Comparison of ENCODE assay signal across 30 mouse cellular contexts in genomic region chr4:108400395-108400794, GRCm38 (mm10). TPM values are rescaled to one million over a fixed set of nuclear protein-coding genes. Genes with fewer than 3 reads are reported as not detected.
DNase-seq lines count a peak whose midpoint lies in the region; ATAC-seq and TF ChIP-seq lines count a peak whose summit lies in the region.
"Had no signal": no experiment of that assay in that cellular context is flagged by ENCODE, and none has a peak within 500 bp of the region (broad histone marks: within the 10 kb centered on the region; RNA-seq: fewer than 3 reads in every experiment).

No protein-coding gene starts in this region.

- H3K4me3 ChIP-seq in lung, postnatal 0 days (ENCODE audit: low read depth, low read length): no peak overlapping the region
- H3K4me3 ChIP-seq: heart, embryonic 12.5 days; hindbrain, embryonic 12.5 days; liver, embryonic 13.5 days; myocyte; neural tube, embryonic 13.5 days; stomach, embryonic 15.5 days had no signal

- no peaks in the 10 kb centered on the region for H3K27me3 ChIP-seq in lung, postnatal 0 days (replicated peaks; ENCODE audit: insufficient read depth, low read length)
- H3K27me3 ChIP-seq: heart, embryonic 12.5 days; hindbrain, embryonic 12.5 days; neural tube, embryonic 13.5 days; stomach, embryonic 15.5 days had no signal

- TF ChIP-seq CTCF in lung, postnatal 0 days (IDR thresholded peaks at IDR 0.05): no peak

- no peak for ATAC-seq in lung, postnatal 0 days
- ATAC-seq: forebrain, postnatal 0 days; midbrain, embryonic 16.5 days had no signal

- DNase-seq in adrenal gland, adult 2 months: peak; percentile 34
- DNase-seq in adrenal gland, adult 18-20 months (ENCODE audit: low spot score in 2 of 2): no peak
- DNase-seq in heart, adult 11 months: peak; percentile 92
- no peak for DNase-seq in heart, postnatal 25 days (ENCODE audit: low spot score)
- peak; percentile 42 for DNase-seq in lung, postnatal 36 days
- no peak for DNase-seq in lung, postnatal 0 days (ENCODE audit: low spot score)
- no peak for DNase-seq in urinary bladder, adult 2 months (ENCODE audit: low spot score)
- DNase-seq: cerebellum, adult 11 months; cerebellum, adult 9-11 months; forebrain, postnatal 0 days; heart, postnatal 14 days; kidney, adult 8-10 months; kidney, postnatal 10 days; layer of hippocampus, postnatal 36 days; liver, embryonic 13.5 days; lung, embryonic 14.5 days; lung, postnatal 4 days; right cerebral cortex, adult 18-20 months; right cerebral cortex, postnatal 4 days; thymus, postnatal 25 days had no signal

- TF ChIP-seq EP300 in lung, postnatal 0 days (IDR thresholded peaks at IDR 0.05): no peak

- no peaks in the 10 kb centered on the region for H3K4me1 ChIP-seq in lung, postnatal 0 days (ENCODE audit: insufficient read depth, low read depth, low read length)
- H3K4me1 ChIP-seq: hindbrain, embryonic 12.5 days; liver, embryonic 13.5 days; neural tube, embryonic 13.5 days; stomach, embryonic 15.5 days had no signal

- intact Hi-C loops in heart, postnatal 25 days (cut with DNase I): no loop called here

- no peak overlapping the region for H3K9ac ChIP-seq in lung, postnatal 0 days (replicated peaks; ENCODE audit: low read depth)
- H3K9ac ChIP-seq: forebrain, postnatal 0 days; heart, embryonic 12.5 days; hindbrain, embryonic 12.5 days; liver, embryonic 13.5 days; lung, embryonic 14.5 days; neural tube, embryonic 13.5 days; stomach, embryonic 15.5 days had no signal

- no peaks in the 10 kb centered on the region for H3K9me3 ChIP-seq in lung, postnatal 0 days (ENCODE audit: low read length)
- H3K9me3 ChIP-seq: heart, embryonic 12.5 days; hindbrain, embryonic 12.5 days; liver, embryonic 13.5 days; neural tube, embryonic 13.5 days; stomach, embryonic 15.5 days had no signal

- H3K27ac ChIP-seq in lung, postnatal 0 days (ENCODE audit: low read length): no peak overlapping the region
- H3K27ac ChIP-seq: hindbrain, embryonic 12.5 days; liver, embryonic 13.5 days; neural tube, embryonic 13.5 days; stomach, embryonic 15.5 days had no signal

- H3K4me2 ChIP-seq in lung, postnatal 0 days (replicated peaks; ENCODE audit: low read depth, low read length): no peak overlapping the region
- H3K4me2 ChIP-seq: heart, embryonic 12.5 days; hindbrain, embryonic 12.5 days; liver, embryonic 13.5 days; lung, embryonic 14.5 days; neural tube, embryonic 13.5 days; stomach, embryonic 15.5 days had no signal

- peaks cover 5% of the 10 kb centered on the region; the same call in 1 of the 2 replicates for H3K36me3 ChIP-seq in lung, postnatal 0 days (ENCODE audit: insufficient read depth, low read length)
- H3K36me3 ChIP-seq: liver, embryonic 13.5 days; stomach, embryonic 15.5 days had no signal

- 82% methylated on average over 10 of the region's 10 CpGs for WGBS in lung, postnatal 0 days

RNA-seq across cellular contexts. Expression of gene Gpx7, which starts 6.4 kb away (rescaled TPM):
- total RNA-seq in adrenal gland, adult 2 months (2021): 1 to 10 TPM; 5.1 to 8.5 TPM
- 8.4 and 9.4 TPM in 2 replicates for polyA plus RNA-seq in adrenal gland, adult 2 months (2012; rRNA removed)
- 1 to 10 TPM; 4.3 TPM for total RNA-seq in adrenal gland, adult 18-20 months (2021)
- 10 to 100 TPM in 1 of 2 experiments, 1 to 10 TPM in 1; 9.0 to 11.1 TPM for total RNA-seq in heart, postnatal 25 days (2021)
- 68.5 and 70.3 TPM in 2 replicates for polyA plus RNA-seq in lung, postnatal 0 days (2015; fragmentation: Nextera tagmentation; extraction: Ambion mirVana)
- 34.5 and 34.8 TPM in 2 replicates for polyA plus RNA-seq in urinary bladder, adult 2 months (2012; rRNA removed)

RNA-seq across cellular contexts. Expression of gene Shisal2a, which starts 17.2 kb away (rescaled TPM):
- 1 to 10 TPM; 6.4 to 9.5 TPM for total RNA-seq in adrenal gland, adult 2 months (2021)
- 14.3 and 16.2 TPM in 2 replicates for polyA plus RNA-seq in adrenal gland, adult 2 months (2012; rRNA removed)
- total RNA-seq in adrenal gland, adult 18-20 months (2021): 1 to 10 TPM; 3.2 to 7.0 TPM
- not detected for total RNA-seq in heart, postnatal 25 days (2021)
- polyA plus RNA-seq in lung, postnatal 0 days (2015; fragmentation: Nextera tagmentation; extraction: Ambion mirVana): 0.83 and 1.1 TPM in 2 replicates
- polyA plus RNA-seq in urinary bladder, adult 2 months (2012; rRNA removed): 0.15 TPM in 1 of 2 replicates, not detected in the other
- total RNA-seq: common myeloid progenitor, adult 5-6 weeks; granulocyte monocyte progenitor cell, adult 5-6 weeks; heart, postnatal 14 days; layer of hippocampus, adult 8-10 months; layer of hippocampus, postnatal 36 days; left cerebral cortex, postnatal 10 days had no signal

RNA-seq across cellular contexts. Expression of gene Tut4, which starts 58.8 kb away (rescaled TPM):
- total RNA-seq in adrenal gland, adult 2 months (2021): 10 to 100 TPM; 26.1 to 28.7 TPM
- polyA plus RNA-seq in adrenal gland, adult 2 months (2012; rRNA removed): 24.4 and 27.2 TPM in 2 replicates
- 10 to 100 TPM; 16.7 to 20.0 TPM for total RNA-seq in adrenal gland, adult 18-20 months (2021)
- 10 to 100 TPM; 21.2 to 24.0 TPM for total RNA-seq in heart, postnatal 25 days (2021)
- polyA plus RNA-seq in lung, postnatal 0 days (2015; fragmentation: Nextera tagmentation; extraction: Ambion mirVana): 40.5 and 43.0 TPM in 2 replicates
- polyA plus RNA-seq in urinary bladder, adult 2 months (2012; rRNA removed): 37.9 and 44.8 TPM in 2 replicates

Comparison
In these comparisons a context has a peak if more than half of its experiments do, and no peak if none do; other contexts are left out.
1. DNase-seq: peak in adrenal gland, adult 2 months (single experiment), heart, adult 11 months (single experiment) and lung, postnatal 36 days (single experiment); none in adrenal gland, adult 18-20 months (0 of 2), heart, postnatal 25 days (single experiment), lung, postnatal 0 days (single experiment) and urinary bladder, adult 2 months (single experiment).
2. RNA of gene Shisal2a, which starts 17.2 kb away (total RNA-seq): 6.4 to 9.5 TPM in adrenal gland, adult 2 months and 3.2 to 7.0 TPM in adrenal gland, adult 18-20 months; not detected in heart, postnatal 25 days; every median in the first group is over 4 times any median in the second.